Mouse (Mus musculus) frontal cortex, postnatal 14 days (tissue): Measurements from ENCODE around the gene Wwox.
A peak's percentile ranks its signal among the peaks of the same experiment; 100 is the strongest.

Source experiments
- DNase-seq, 2 experiments: peaks; one replicate each; pipeline ENCODE4 v3.0.0; 2022; ENCODE audit warnings: low spot score in 2 of 2

Gene Wwox

GRCm38 (mm10) chr8:114743185-114743915 is 303.9 kb downstream of the Wwox start:
- no peak for DNase-seq

- DNase-seq: no peak
Observed at GRCm38 (mm10) chr8:114746373-114746772, 306.9 kb downstream of the Wwox start.

GRCm38 (mm10) chr8:114751376-114752135 is 312.1 kb downstream of the Wwox start:
- DNase-seq: no peak

GRCm38 (mm10) chr8:114759621-114760020 is 320.2 kb downstream of the Wwox start:
- DNase-seq: no peak

GRCm38 (mm10) chr8:114768536-114768935 is 329.1 kb downstream of the Wwox start:
- no peak for DNase-seq

GRCm38 (mm10) chr8:114770856-114771776 is 331.7 kb downstream of the Wwox start:
- DNase-seq: peak; percentile 24 to 75

- DNase-seq: no peak
Observed at GRCm38 (mm10) chr8:114772276-114772849, 332.9 kb downstream of the Wwox start.

- DNase-seq: peak; percentile 17 to 18
Observed at GRCm38 (mm10) chr8:114773461-114774414, 334.3 kb downstream of the Wwox start.

GRCm38 (mm10) chr8:114774415-114774775 is 334.9 kb downstream of the Wwox start:
- DNase-seq: no peak

- DNase-seq: no peak
Observed at GRCm38 (mm10) chr8:114775543-114775942, 336.1 kb downstream of the Wwox start.

GRCm38 (mm10) chr8:114776696-114777095 is 337.2 kb downstream of the Wwox start:
- DNase-seq: no peak

- no peak for DNase-seq
Observed at GRCm38 (mm10) chr8:114777271-114777980, 338.0 kb downstream of the Wwox start.

GRCm38 (mm10) chr8:114779002-114779401 is 339.5 kb downstream of the Wwox start:
- no peak for DNase-seq

GRCm38 (mm10) chr8:114783321-114783720 is 343.9 kb downstream of the Wwox start:
- no peak for DNase-seq

- no peak for DNase-seq
Observed at GRCm38 (mm10) chr8:114785834-114786233, 346.4 kb downstream of the Wwox start.

- no peak for DNase-seq
Observed at GRCm38 (mm10) chr8:114789616-114790015, 350.2 kb downstream of the Wwox start.

- no peak for DNase-seq
Observed at GRCm38 (mm10) chr8:114790754-114791153, 351.3 kb downstream of the Wwox start.

GRCm38 (mm10) chr8:114793682-114794081 is 354.2 kb downstream of the Wwox start:
- no peak for DNase-seq

- no peak for DNase-seq
Observed at GRCm38 (mm10) chr8:114801428-114802134, 362.1 kb downstream of the Wwox start.
